Mouse (Mus musculus): ENCODE measurements around the gene Bms1. TPM values are rescaled to one million over a fixed set of nuclear protein-coding genes. Genes with fewer than 3 reads are reported as not detected.

Gene Bms1
- polyA plus RNA-seq (2014; fragmentation: Illumina TruSeq; extraction: RNeasy Lipid Tissue Mini Kit (QIAGEN cat#74804); ENCODE audit: low read depth, low replicate concordance) = 12.2 TPM

GRCm38 (mm10) chr6:118419050-118419920 is at the start of gene Bms1:
Bms1 (minus strand) TSS chr6:118419474.

GRCm38 (mm10) chr6:118455042-118455631 is 35.9 kb upstream of the Bms1 start, which contains the start of gene Zfp248:
Zfp248 (minus strand) TSS chr6:118455528.

Other genes with a start within 250 kb of the Bms1 start
- not detected for gene Ret, start 221.8 kb downstream of the Bms1 start, polyA plus RNA-seq (2014; fragmentation: Illumina TruSeq; extraction: RNeasy Lipid Tissue Mini Kit (QIAGEN cat#74804); ENCODE audit: low read depth, low replicate concordance)
- 0.61 TPM for gene Zfp248, start 36.1 kb upstream of the Bms1 start, polyA plus RNA-seq (2014; fragmentation: Illumina TruSeq; extraction: RNeasy Lipid Tissue Mini Kit (QIAGEN cat#74804); ENCODE audit: low read depth, low replicate concordance)
- 1.4 TPM for gene Zfp9, start 59.8 kb upstream of the Bms1 start, polyA plus RNA-seq (2014; fragmentation: Illumina TruSeq; extraction: RNeasy Lipid Tissue Mini Kit (QIAGEN cat#74804); ENCODE audit: low read depth, low replicate concordance)
- 3.6 TPM for gene Ankrd26, start 142.8 kb upstream of the Bms1 start, polyA plus RNA-seq (2014; fragmentation: Illumina TruSeq; extraction: RNeasy Lipid Tissue Mini Kit (QIAGEN cat#74804); ENCODE audit: low read depth, low replicate concordance)

Measured in liver, adult 10 weeks (tissue).